ENCODE assay signal across 20 mouse cellular contexts in genomic region chr13:97765913-97766312, GRCm38 (mm10). TPM values are rescaled to one million over a fixed set of nuclear protein-coding genes. Genes with fewer than 3 reads are reported as not detected.
DNase-seq lines count a peak whose midpoint lies in the region; ATAC-seq and TF ChIP-seq lines count a peak whose summit lies in the region.
"Had no signal": no experiment of that assay in that cellular context is flagged by ENCODE, and none has a peak within 500 bp of the region (broad histone marks: within the 10 kb centered on the region; RNA-seq: fewer than 3 reads in every experiment).

No protein-coding gene starts in this region.

- 79% methylated on average over 2 of the region's 2 CpGs for whole genome bisulfite sequencing in liver, embryonic 11.5 days
- WGBS in liver, embryonic 13.5 days (ENCODE audit: insufficient replicate concordance): 30% methylated on average over 2 of the region's 2 CpGs
- 54% methylated on average over 2 of the region's 2 CpGs for WGBS in liver, postnatal 0 days (ENCODE audit: insufficient replicate concordance)
- 94% methylated on average over 2 of the region's 2 CpGs for WGBS in hindbrain, embryonic 10.5 days

- no peak for TF ChIP-seq CTCF in liver, postnatal 0 days (IDR thresholded peaks at IDR 0.05; ENCODE audit: low read depth)

- ATAC-seq in liver, embryonic 11.5 days (replicated peaks; ENCODE audit: low FRiP score): peak; percentile 68
- ATAC-seq in liver, embryonic 13.5 days (ENCODE audit: low read depth): peak; percentile 58
- peak; percentile 43; the same call in 1 of the 2 replicates for ATAC-seq in liver, postnatal 0 days
- ATAC-seq: forebrain, embryonic 14.5 days had no signal

- TF ChIP-seq EP300 in liver, postnatal 0 days (IDR thresholded peaks at IDR 0.05; ENCODE audit: low read depth): peak; percentile 99

- intact Hi-C loops in left cerebral cortex, postnatal 14 days (cut with DNase I): no loop called here

- H3K36me3 ChIP-seq in liver, embryonic 11.5 days (ENCODE audit: control insufficient read depth, insufficient read depth, low read length): no peaks in the 10 kb centered on the region
- no peaks in the 10 kb centered on the region for H3K36me3 ChIP-seq in liver, embryonic 13.5 days
- H3K36me3 ChIP-seq in liver, postnatal 0 days (replicated peaks; ENCODE audit: insufficient read depth, low read length): no peaks in the 10 kb centered on the region
- H3K36me3 ChIP-seq in hindbrain, embryonic 10.5 days: no peaks in the 10 kb centered on the region
- H3K36me3 ChIP-seq: embryonic facial prominence, embryonic 13.5 days; forebrain, embryonic 10.5 days; heart, embryonic 12.5 days; hindbrain, embryonic 15.5 days had no signal

- H3K4me2 ChIP-seq in liver, embryonic 11.5 days: no peak overlapping the region
- H3K4me2 ChIP-seq in liver, embryonic 13.5 days: peak overlapping the region; percentile 32; the same call in 1 of the 2 replicates
- H3K4me2 ChIP-seq in liver, postnatal 0 days (ENCODE audit: low read depth, low read length): no peak overlapping the region; the same call in 1 of the 2 replicates
- H3K4me2 ChIP-seq: embryonic facial prominence, embryonic 13.5 days; heart, embryonic 12.5 days; hindbrain, embryonic 15.5 days had no signal

- no peak overlapping the region for H3K4me3 ChIP-seq in liver, embryonic 11.5 days (ENCODE audit: low read depth, low read length)
- no peak overlapping the region for H3K4me3 ChIP-seq in liver, embryonic 13.5 days (replicated peaks)
- H3K4me3 ChIP-seq in liver, postnatal 0 days (ENCODE audit: low read depth, low read length): no peak overlapping the region
- no peak overlapping the region for H3K4me3 ChIP-seq in hindbrain, embryonic 10.5 days
- H3K4me3 ChIP-seq: embryonic facial prominence, embryonic 13.5 days; forebrain, embryonic 10.5 days; gastrocnemius, adult 2 months; heart, embryonic 12.5 days; hindbrain, embryonic 15.5 days had no signal

- H3K9me3 ChIP-seq in liver, embryonic 11.5 days (ENCODE audit: control insufficient read depth, low read length): no peaks in the 10 kb centered on the region
- H3K9me3 ChIP-seq in liver, embryonic 13.5 days (replicated peaks): no peaks in the 10 kb centered on the region
- H3K9me3 ChIP-seq in liver, postnatal 0 days (ENCODE audit: low read length): no peaks in the 10 kb centered on the region
- no peaks in the 10 kb centered on the region for H3K9me3 ChIP-seq in hindbrain, embryonic 10.5 days
- H3K9me3 ChIP-seq: embryonic facial prominence, embryonic 13.5 days; forebrain, embryonic 10.5 days; heart, embryonic 12.5 days; hindbrain, embryonic 15.5 days had no signal

- H3K27me3 ChIP-seq in liver, embryonic 11.5 days (replicated peaks; ENCODE audit: control insufficient read depth, insufficient read depth, low read length): no peaks in the 10 kb centered on the region
- H3K27me3 ChIP-seq in liver, embryonic 13.5 days: no peaks in the 10 kb centered on the region
- no peaks in the 10 kb centered on the region for H3K27me3 ChIP-seq in liver, postnatal 0 days (ENCODE audit: insufficient read depth, low read length)
- H3K27me3 ChIP-seq in hindbrain, embryonic 10.5 days (ENCODE audit: insufficient read depth, poor library complexity, severe bottlenecking): no peaks in the 10 kb centered on the region
- H3K27me3 ChIP-seq: embryonic facial prominence, embryonic 13.5 days; heart, embryonic 12.5 days; hindbrain, embryonic 15.5 days had no signal

- no peak for DNase-seq in liver, embryonic 11.5 days (ENCODE audit: low spot score)
- no peak for DNase-seq in liver
- no peak for DNase-seq in liver, embryonic 13.5 days
- no peak for DNase-seq in liver, postnatal 0 days
- DNase-seq in adrenal gland, postnatal 14 days: no peak
- DNase-seq in hindbrain, embryonic 10.5 days (ENCODE audit: low spot score): no peak
- no peak for DNase-seq in left cerebral cortex, postnatal 14 days (ENCODE audit: low spot score in 2 of 2)
- DNase-seq: adrenal gland, adult 2 months; adrenal gland, postnatal 36 days; B cell, adult 2 months; cerebellum, adult 11-12 months; cerebellum, adult 9-10 months; cerebellum, postnatal 36 days; gastrocnemius, adult 2 months; gastrocnemius, postnatal 25 days had no signal

- H3K27ac ChIP-seq in liver, embryonic 11.5 days (ENCODE audit: low read depth, low read length): no peak overlapping the region
- peak overlapping the region; percentile 79 for H3K27ac ChIP-seq in liver, embryonic 13.5 days
- H3K27ac ChIP-seq in liver, postnatal 0 days (ENCODE audit: low read depth): peak overlapping the region; percentile 58; the same call in 1 of the 2 replicates
- no peak overlapping the region for H3K27ac ChIP-seq in hindbrain, embryonic 10.5 days
- H3K27ac ChIP-seq: embryonic facial prominence, embryonic 13.5 days; forebrain, embryonic 10.5 days; gastrocnemius, adult 2 months; hindbrain, embryonic 15.5 days had no signal

- H3K4me1 ChIP-seq in liver, embryonic 11.5 days (replicated peaks; ENCODE audit: control insufficient read depth, insufficient read depth, low read length): peaks cover 3% of the 10 kb centered on the region; the same call in 1 of the 2 replicates
- H3K4me1 ChIP-seq in liver, embryonic 13.5 days (replicated peaks): peaks cover 58% of the 10 kb centered on the region
- peaks cover 16% of the 10 kb centered on the region for H3K4me1 ChIP-seq in liver, postnatal 0 days (ENCODE audit: insufficient read depth)
- H3K4me1 ChIP-seq in hindbrain, embryonic 10.5 days (replicated peaks): peaks cover 10% of the 10 kb centered on the region

- H3K9ac ChIP-seq in liver, embryonic 11.5 days (ENCODE audit: low read depth, low read length): no peak overlapping the region
- H3K9ac ChIP-seq in liver, embryonic 13.5 days: no peak overlapping the region
- H3K9ac ChIP-seq in liver, postnatal 0 days (replicated peaks): no peak overlapping the region
- H3K9ac ChIP-seq: embryonic facial prominence, embryonic 13.5 days; heart, embryonic 12.5 days; hindbrain, embryonic 15.5 days had no signal

RNA-seq across cellular contexts. Expression of gene Gm10260, which starts 5.5 kb away (rescaled TPM):
- 3.8 and 8.2 TPM in 2 replicates for polyA plus RNA-seq in liver, embryonic 11.5 days (2014; fragmentation: Nextera tagmentation; extraction: Ambion mirVana)
- polyA plus RNA-seq in liver, embryonic 13.5 days (2015; fragmentation: Nextera tagmentation; extraction: Ambion mirVana): 7.2 and 8.2 TPM in 2 replicates
- polyA plus RNA-seq in liver, postnatal 0 days (2015; fragmentation: Nextera tagmentation; extraction: Ambion mirVana): 5.5 and 5.6 TPM in 2 replicates
- total RNA-seq in adrenal gland, postnatal 14 days (2021): 242 and 293 TPM in 2 replicates
- polyA plus RNA-seq in hindbrain, embryonic 10.5 days (2016; fragmentation: Nextera tagmentation; extraction: Ambion mirVana): 3.7 and 3.8 TPM in 2 replicates
- total RNA-seq in left cerebral cortex, postnatal 14 days (2021): 10 to 100 TPM; 86.2 to 87.9 TPM

Comparison
In these comparisons a context has a peak if more than half of its experiments do, and no peak if none do; other contexts are left out.
1. H3K27ac ChIP-seq: peak in liver, embryonic 13.5 days (single experiment) and liver, postnatal 0 days (single experiment); none in liver, embryonic 11.5 days (single experiment) and hindbrain, embryonic 10.5 days (single experiment).
2. Peak in every context shown above with its lines, with median percentiles within 50 percentile points of each other: ATAC-seq.